Mouse (Mus musculus) heart, embryonic 15.5 days (tissue): Measurements from ENCODE around the gene Lrguk. TPM values are rescaled to one million over a fixed set of nuclear protein-coding genes. Genes with fewer than 3 reads are reported as not detected.

Experiments used
- ATAC-seq: fragments of 200-750 bp; cut with Nextera tagmentation; replicated peaks from 2 replicates; pipeline ENCODE4 v1.8.0; 2017; ENCODE audit warnings: low read depth, moderate TSS enrichment; ENCODE audit not compliant: insufficient number of reproducible peaks, insufficient read depth, low FRiP score
- H3K27ac ChIP-seq: fragments of 300-500 bp; sonication (generic); 2 replicates; pipeline ENCODE4 v1.5.1; 2015; ENCODE audit warnings: mild to moderate bottlenecking, inconsistent platforms
- H3K27me3 ChIP-seq: fragments of 300-500 bp; sonication (generic); 2 replicates; pipeline ENCODE4 v1.6.1; 2015; ENCODE audit warnings: inconsistent platforms
- H3K36me3 ChIP-seq: fragments of 300-500 bp; sonication (generic); 2 replicates; pipeline ENCODE4 v1.6.1; 2015; ENCODE audit warnings: mild to moderate bottlenecking, inconsistent platforms
- H3K4me1 ChIP-seq: fragments of 300-500 bp; sonication (generic); replicated peaks from 2 replicates; pipeline ENCODE4 v1.6.1; 2015; ENCODE audit warnings: inconsistent platforms
- H3K4me2 ChIP-seq: fragments of 300-500 bp; sonication (generic); 2 replicates; pipeline ENCODE4 v1.6.1; 2015; ENCODE audit warnings: inconsistent platforms, mild to moderate bottlenecking, moderate library complexity
- H3K4me3 ChIP-seq: fragments of 300-500 bp; sonication (generic); 2 replicates; pipeline ENCODE4 v1.5.1; 2015; ENCODE audit warnings: mild to moderate bottlenecking, inconsistent platforms
- H3K9ac ChIP-seq: fragments of 300-500 bp; sonication (generic); 2 replicates; pipeline ENCODE4 v1.6.1; 2015; ENCODE audit warnings: mild to moderate bottlenecking, inconsistent platforms
- H3K9me3 ChIP-seq: fragments of 300-500 bp; sonication (generic); replicated peaks from 2 replicates; pipeline ENCODE4 v1.6.1; 2016; ENCODE audit warnings: inconsistent platforms
- WGBS: fragments of 180-500 bp; shearing (Covaris S2); methylation state at CpG from one replicate; pipeline ENCODE4 v1.1.7; 2015; ENCODE audit warnings: mixed read lengths; 5-methylcytosine and 5-hydroxymethylcytosine counted together
- polyA plus RNA-seq: library from polyadenylated mRNA; unstranded; fragments of >200 nt; fragmentation: Nextera tagmentation; extraction: Ambion mirVana; gene quantifications from 2 replicates; pipeline ENCODE4 v1.2.1, GENCODE M21; 2015

Lrguk gene
- 0.28 and 0.49 TPM in 2 replicates for polyA plus RNA-seq

DNA sequence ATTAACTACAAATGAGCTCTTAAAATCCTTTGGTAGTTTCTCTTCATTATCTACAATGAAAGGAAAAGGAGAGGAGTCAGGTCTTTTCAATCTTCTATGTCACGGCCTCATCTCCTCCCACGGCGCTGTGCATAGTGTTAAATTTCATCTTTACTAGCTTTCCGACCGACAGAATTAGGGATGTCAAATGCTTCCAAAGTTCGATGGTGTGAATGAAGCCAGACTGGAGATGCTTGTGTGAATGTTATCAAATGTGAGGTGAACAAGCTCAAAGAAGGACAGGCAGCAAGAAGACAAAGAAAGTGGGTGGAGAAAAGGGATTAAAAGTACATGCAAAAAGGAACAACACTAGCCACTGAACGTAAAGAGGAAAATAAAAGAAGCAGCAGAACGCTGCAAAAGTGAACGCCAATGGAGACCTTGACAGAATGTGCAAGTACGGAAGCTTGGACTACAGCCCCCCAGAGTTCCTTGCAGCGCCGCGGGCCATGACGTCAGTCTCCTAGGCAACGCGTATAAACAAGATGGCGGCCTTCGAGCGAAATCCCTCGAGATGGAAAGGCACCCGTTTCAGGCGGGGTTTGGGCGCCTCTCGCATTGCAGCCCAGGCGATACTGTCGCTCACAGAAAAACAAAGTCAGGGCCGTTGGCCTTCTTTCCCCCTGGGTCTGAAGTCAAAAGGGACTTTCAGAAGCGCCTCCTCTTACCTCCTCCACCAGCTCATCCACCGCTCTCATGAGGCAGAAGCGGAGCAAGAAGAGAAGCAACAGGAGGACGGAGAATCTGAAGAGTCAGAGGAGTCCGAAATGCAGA, at the start of gene Lrguk:
Lrguk (plus strand) TSS at position 516 of the 813 bp plus-strand sequence.
- Histone ChIP-seq H3K9me3 (no peaks in the 10 kb centered on the region), H3K27me3 (no peaks in the 10 kb centered on the region), H3K36me3 (no peaks in the 10 kb centered on the region), H3K4me3 (peak within 1 kb of the TSS; percentile 78), H3K4me1 (peaks cover 8% of the 10 kb centered on the region), H3K9ac (peak within 1 kb of the TSS; percentile 57), H3K27ac (peak within 1 kb of the TSS; percentile 66), H3K4me2 (peak within 1 kb of the TSS; percentile 88)
- WGBS, result 5% methylated on average over 31 of the region's 32 CpGs
- ATAC-seq, result peak; percentile 86

DNA sequence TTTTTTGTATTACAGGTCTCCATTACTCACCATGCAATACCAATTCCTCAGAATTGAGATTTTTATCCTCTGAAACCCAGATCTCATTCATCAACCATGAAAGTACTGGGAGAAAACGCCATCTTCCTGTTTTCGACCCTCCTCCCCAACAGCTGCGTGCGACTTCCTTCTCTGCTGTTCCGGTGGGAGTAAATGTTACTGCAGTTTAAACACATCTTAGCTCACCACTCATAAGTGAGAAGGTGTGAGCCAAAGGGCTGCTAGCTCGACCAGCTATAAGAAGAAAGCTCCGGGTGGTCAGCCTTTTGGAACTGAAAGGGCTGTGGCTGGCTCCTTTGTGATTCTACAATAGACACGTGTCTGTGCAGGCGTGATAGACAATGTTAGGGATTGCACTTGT, 46.5 kb upstream of the Lrguk start:
- H3K4me3 ChIP-seq, result no peak overlapping the region
- no peak overlapping the region for H3K4me2 ChIP-seq
- no peaks in the 10 kb centered on the region for H3K36me3 ChIP-seq
- H3K27me3 ChIP-seq, result no peaks in the 10 kb centered on the region
- ATAC-seq, result no peak
- peaks cover 6% of the 10 kb centered on the region for H3K4me1 ChIP-seq
- no peaks in the 10 kb centered on the region for H3K9me3 ChIP-seq
- 77% methylated on average over 9 of the region's 9 CpGs for WGBS
- no peak overlapping the region for H3K27ac ChIP-seq
- no peak overlapping the region for H3K9ac ChIP-seq

GRCm38 (mm10) chr6:33987132-33987531, 42.1 kb upstream of the Lrguk start:
- Histone ChIP-seq H3K27me3 (no peaks in the 10 kb centered on the region), H3K4me1 (peaks cover 6% of the 10 kb centered on the region), H3K9ac (no peak overlapping the region), H3K27ac (no peak overlapping the region), H3K36me3 (no peaks in the 10 kb centered on the region), H3K4me2 (no peak overlapping the region), H3K9me3 (no peaks in the 10 kb centered on the region), H3K4me3 (no peak overlapping the region)
- no peak for ATAC-seq
- WGBS, result 69% methylated on average over 5 of the region's 5 CpGs

DNA sequence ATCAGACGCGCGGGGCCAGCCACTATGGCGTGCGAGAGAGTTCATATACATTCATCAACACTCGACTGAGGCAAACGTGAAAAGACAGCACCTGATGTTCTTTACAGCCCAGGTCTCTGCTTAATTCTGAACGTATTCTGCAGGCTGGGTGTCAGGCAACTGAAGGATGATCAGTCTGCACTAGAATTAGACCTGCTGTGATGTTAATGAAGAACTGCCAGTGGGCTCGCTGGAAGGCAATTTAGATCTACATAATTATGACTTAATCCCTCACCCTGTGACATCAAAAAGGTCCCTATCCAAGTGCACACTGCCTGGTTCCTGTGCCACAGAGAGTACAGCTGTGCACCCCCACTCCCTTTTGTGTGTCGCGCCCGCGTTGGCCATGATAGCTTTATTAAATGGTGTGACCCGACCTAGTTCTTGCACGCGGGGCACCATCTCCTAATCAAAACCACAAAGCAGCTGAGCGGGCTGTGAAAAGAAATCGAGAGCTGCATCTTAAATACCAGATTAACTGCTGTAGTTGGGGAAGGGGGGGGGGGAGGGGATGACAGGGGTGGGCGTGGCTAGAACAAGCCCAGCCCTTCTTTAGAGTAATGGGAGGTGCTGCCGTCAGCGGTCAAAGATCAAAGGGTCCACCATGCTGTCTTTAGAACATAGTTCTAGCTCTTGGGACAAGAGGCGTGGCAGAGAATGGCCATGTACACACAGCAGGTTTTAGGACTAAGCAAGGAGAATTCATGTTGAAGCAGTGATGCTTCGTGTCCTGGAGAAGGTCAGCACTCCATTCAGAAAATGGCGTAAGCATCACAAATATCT, 36.8 kb upstream of the Lrguk start:
- 52% methylated on average over 24 of the region's 24 CpGs for WGBS
- Histone ChIP-seq H3K36me3 (no peaks in the 10 kb centered on the region), H3K9ac (no peak overlapping the region), H3K27ac (no peak overlapping the region), H3K4me2 (no peak overlapping the region), H3K27me3 (no peaks in the 10 kb centered on the region; the same call in 1 of the 2 replicates), H3K9me3 (no peaks in the 10 kb centered on the region), H3K4me1 (no peaks in the 10 kb centered on the region), H3K4me3 (no peak overlapping the region)
- no peak for ATAC-seq

- Histone ChIP-seq H3K4me2 (no peak overlapping the region), H3K4me1 (no peaks in the 10 kb centered on the region), H3K9ac (no peak overlapping the region), H3K27me3 (no peaks in the 10 kb centered on the region; the same call in 1 of the 2 replicates), H3K9me3 (no peaks in the 10 kb centered on the region), H3K4me3 (no peak overlapping the region), H3K36me3 (no peaks in the 10 kb centered on the region), H3K27ac (no peak overlapping the region)
- 76% methylated on average over 6 of the region's 6 CpGs for WGBS
- no peak for ATAC-seq
Measured at GRCm38 (mm10) chr6:33993842-33994241, 35.4 kb upstream of the Lrguk start.

- no peak overlapping the region for H3K9ac ChIP-seq
- 40% methylated on average over 4 of the region's 4 CpGs for WGBS
- no peaks in the 10 kb centered on the region for H3K4me1 ChIP-seq
- ATAC-seq, result no peak
- H3K27ac ChIP-seq, result no peak overlapping the region
- H3K4me2 ChIP-seq, result no peak overlapping the region
- no peak overlapping the region for H3K4me3 ChIP-seq
- H3K36me3 ChIP-seq, result no peaks in the 10 kb centered on the region
- no peaks in the 10 kb centered on the region for H3K27me3 ChIP-seq
- no peaks in the 10 kb centered on the region for H3K9me3 ChIP-seq
Measured at GRCm38 (mm10) chr6:33998590-33998989, 30.7 kb upstream of the Lrguk start.

GRCm38 (mm10) chr6:33999530-33999929, 29.7 kb upstream of the Lrguk start:
- 29% methylated on average over 7 of the region's 7 CpGs for WGBS
- no peaks in the 10 kb centered on the region for H3K9me3 ChIP-seq
- ATAC-seq, result no peak
- H3K4me1 ChIP-seq, result no peaks in the 10 kb centered on the region
- H3K9ac ChIP-seq, result no peak overlapping the region
- no peak overlapping the region for H3K27ac ChIP-seq
- H3K27me3 ChIP-seq, result no peaks in the 10 kb centered on the region
- no peak overlapping the region for H3K4me2 ChIP-seq
- H3K4me3 ChIP-seq, result no peak overlapping the region
- no peaks in the 10 kb centered on the region for H3K36me3 ChIP-seq

DNA sequence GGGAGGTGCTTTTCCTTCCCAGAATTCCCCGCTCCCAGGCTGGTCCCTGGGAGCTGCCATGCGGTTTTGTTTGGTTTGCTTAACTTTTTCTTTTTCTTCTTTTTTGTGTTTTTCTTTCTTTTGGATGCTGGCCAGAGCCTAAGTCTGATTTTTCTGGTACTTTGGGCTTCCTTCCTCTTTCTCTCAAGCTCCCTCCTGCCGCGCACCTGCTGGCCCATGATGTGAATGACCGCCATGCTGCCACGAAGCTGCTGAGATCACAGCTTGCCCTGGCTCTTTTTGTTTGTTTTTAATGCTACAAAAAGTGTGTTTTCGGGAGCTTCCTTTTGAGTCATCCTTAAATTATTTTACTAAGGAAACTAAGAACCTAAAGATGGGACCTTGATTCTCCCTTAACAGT, 28.6 kb upstream of the Lrguk start:
- Histone ChIP-seq H3K4me3 (no peak overlapping the region), H3K27me3 (no peaks in the 10 kb centered on the region), H3K36me3 (no peaks in the 10 kb centered on the region), H3K4me2 (no peak overlapping the region), H3K9ac (no peak overlapping the region), H3K9me3 (no peaks in the 10 kb centered on the region), H3K4me1 (no peaks in the 10 kb centered on the region), H3K27ac (no peak overlapping the region)
- WGBS, result 81% methylated on average over 7 of the region's 7 CpGs
- no peak for ATAC-seq

DNA sequence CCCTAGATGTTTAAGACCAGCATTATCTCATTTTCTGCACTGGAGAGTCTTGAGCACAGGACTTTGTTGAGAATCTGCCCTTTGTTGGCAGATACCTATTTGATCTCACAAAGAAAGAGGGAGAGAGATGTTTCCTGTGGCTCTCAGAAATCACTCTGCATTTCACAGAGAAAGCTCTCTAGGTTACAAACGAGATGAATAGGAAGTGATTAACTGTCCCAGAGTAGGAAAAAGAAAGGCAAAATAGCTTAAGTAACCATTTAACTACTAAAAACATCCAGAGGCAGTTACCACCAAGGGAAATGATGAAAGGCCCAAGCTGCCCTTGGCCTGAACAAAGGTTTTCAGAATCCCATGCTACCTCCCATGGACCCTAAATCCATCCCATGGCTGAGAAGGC, 26.2 kb upstream of the Lrguk start:
- 33% methylated on average over 1 of the region's 1 CpGs for WGBS
- Histone ChIP-seq H3K27me3 (no peaks in the 10 kb centered on the region), H3K27ac (no peak overlapping the region), H3K4me1 (peaks cover 10% of the 10 kb centered on the region), H3K36me3 (no peaks in the 10 kb centered on the region), H3K4me3 (no peak overlapping the region), H3K9me3 (no peaks in the 10 kb centered on the region), H3K4me2 (no peak overlapping the region), H3K9ac (no peak overlapping the region)
- no peak for ATAC-seq

GRCm38 (mm10) chr6:34013469-34013868, 15.8 kb upstream of the Lrguk start:
- Histone ChIP-seq H3K4me3 (no peak overlapping the region), H3K27ac (no peak overlapping the region), H3K27me3 (no peaks in the 10 kb centered on the region), H3K36me3 (no peaks in the 10 kb centered on the region), H3K4me1 (no peaks in the 10 kb centered on the region), H3K9ac (no peak overlapping the region), H3K4me2 (no peak overlapping the region), H3K9me3 (no peaks in the 10 kb centered on the region)
- 75% methylated on average over 6 of the region's 6 CpGs for WGBS
- ATAC-seq, result no peak

DNA sequence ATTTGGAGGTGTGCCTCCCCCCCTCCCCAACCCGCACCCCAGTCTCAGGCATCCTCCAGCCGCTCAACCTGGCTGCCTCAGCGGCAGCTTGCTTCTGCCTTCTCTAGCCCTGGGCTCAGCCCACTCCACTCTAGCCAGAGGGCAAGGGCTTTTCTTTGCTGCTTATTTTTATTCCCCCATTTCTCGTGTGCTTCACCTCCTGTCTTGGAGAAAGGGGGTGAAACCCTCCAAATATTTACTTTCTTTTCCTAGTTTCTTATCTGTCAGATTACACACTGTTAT, 439 bp downstream of the Lrguk start:
- Histone ChIP-seq H3K9ac (peak overlapping the region; percentile 57), H3K27me3 (no peaks in the 10 kb centered on the region), H3K4me1 (peaks cover 14% of the 10 kb centered on the region), H3K36me3 (no peaks in the 10 kb centered on the region), H3K9me3 (no peaks in the 10 kb centered on the region), H3K27ac (no peak overlapping the region), H3K4me2 (peak overlapping the region; percentile 88), H3K4me3 (peak overlapping the region; percentile 78)
- peak; percentile 43; the same call in 1 of the 2 replicates for ATAC-seq
- WGBS, result under 1% methylated on average over 4 of the region's 4 CpGs
